Mouse (Mus musculus) C2C12 (cell line): ENCODE results near the gene Efcab9.

Source experiments
- CTCF ChIP-seq: IDR thresholded peaks from one replicate; pipeline ENCODE4 v1.5.1; 2011; ENCODE audit not compliant: control insufficient read depth, insufficient read depth, insufficient read length
- MAX ChIP-seq: IDR thresholded peaks from one replicate; pipeline ENCODE4 v1.6.1; 2011; ENCODE audit warnings: mild to moderate bottlenecking, control low read depth
- MYOD1 ChIP-seq: IDR thresholded peaks from one replicate; pipeline ENCODE4 v1.6.1; 2011; ENCODE audit warnings: low read depth; ENCODE audit not compliant: control insufficient read depth, insufficient read length
- MYOG ChIP-seq: IDR thresholded peaks from one replicate; pipeline ENCODE4 v1.6.1; 2011; ENCODE audit not compliant: control insufficient read depth, insufficient read length; ENCODE audit errors: extremely low read depth
- USF1 ChIP-seq: IDR thresholded peaks from one replicate; pipeline ENCODE4 v1.6.1; 2011; ENCODE audit warnings: low read depth, mild to moderate bottlenecking, control low read depth, moderate library complexity

GRCm38 (mm10) chr11:32565088-32565487 lies 33.2 kb upstream of the Efcab9 start:
- TF ChIP-seq CTCF = no peak
- TF ChIP-seq MAX = no peak
- TF ChIP-seq USF1 = no peak
- no peak for TF ChIP-seq MYOD1
- TF ChIP-seq MYOG = no peak
